Mouse (Mus musculus): ENCODE measurements around the gene Heca.

GRCm38 (mm10) chr10:17835031-17835430, 112.8 kb downstream of the Heca start:
- TF ChIP-seq CTCF (conservative IDR thresholded peaks at IDR 0.05; ENCODE audit: insufficient read depth, insufficient read length, low read depth, low read length) (no peak), POLR2A (IDR thresholded peaks at IDR 0.05; ENCODE audit: low read depth, low read length) (no peak)

Measured in kidney, adult 2 months (tissue).